Mouse (Mus musculus): ENCODE measurements around the gene Olfr1373.

GRCm38 (mm10) chr11:52099031-52099761 is 46.1 kb downstream of the Olfr1373 start:
- TF ChIP-seq POLR2A (IDR thresholded peaks at IDR 0.05; ENCODE audit: borderline replicate concordance, extremely low read depth, low read depth, low read length): no peak
- no peak for TF ChIP-seq CTCF (IDR thresholded peaks at IDR 0.05; ENCODE audit: insufficient read depth, low read length)
